Mouse (Mus musculus) G1E (cell line): ENCODE measurements at regions not wholly inside any gene's neighbourhood (a gene's known extent, or its start where the extent isn't known, plus 50 kb on each side); places are given as distances from the start of the nearest gene placed in this dataset.

Experiments
- ATAC-seq: 2 replicates; pipeline ENCODE4 v1.8.0; 2016; ENCODE audit warnings: mild to moderate bottlenecking; ENCODE audit not compliant: insufficient number of reproducible peaks, poor library complexity, low FRiP score, severe bottlenecking; ENCODE audit errors: extremely low read depth
- DNase-seq: peaks from one replicate; pipeline ENCODE4 v3.0.0; 2012; ENCODE audit warnings: low spot score
- H3K27me3 ChIP-seq: 2 replicates; pipeline ENCODE4 v1.6.1; 2012; ENCODE audit warnings: mild to moderate bottlenecking, low read length, inconsistent platforms; ENCODE audit not compliant: insufficient read depth
- H3K36me3 ChIP-seq: replicated peaks from 2 replicates; pipeline ENCODE3; 2012; ENCODE audit warnings: mild to moderate bottlenecking, inconsistent platforms
- H3K4me1 ChIP-seq: 2 replicates; pipeline ENCODE4 v1.6.1; 2012; ENCODE audit warnings: low read depth, low read length, inconsistent platforms, mixed read lengths; ENCODE audit not compliant: insufficient read depth
- H3K4me3 ChIP-seq: 2 replicates; pipeline ENCODE4 v1.5.1; 2012; ENCODE audit warnings: low read depth, mild to moderate bottlenecking, inconsistent platforms, low read length, moderate library complexity, mixed read lengths
- H3K9me3 ChIP-seq: replicated peaks from 2 replicates; pipeline ENCODE4 v1.6.1; 2012; ENCODE audit warnings: inconsistent platforms
- CTCF ChIP-seq: IDR thresholded peaks from 2 replicates; pipeline ENCODE4 v1.5.1; 2012; ENCODE audit warnings: low read depth, low read length, inconsistent platforms, mixed read lengths
- GATA1 ChIP-seq: IDR thresholded peaks from 2 replicates; pipeline ENCODE4 v1.6.1; 2012; ENCODE audit warnings: borderline replicate concordance, low read length, inconsistent platforms, mixed read lengths
- GATA2 ChIP-seq: IDR thresholded peaks from 2 replicates; pipeline ENCODE4 v1.6.1; 2012; ENCODE audit warnings: low read depth, low read length, inconsistent platforms, borderline replicate concordance
- POLR2AphosphoS5 ChIP-seq: IDR thresholded peaks from 2 replicates; pipeline ENCODE4 v1.6.1; 2012; ENCODE audit warnings: low read depth, low read length, inconsistent platforms; ENCODE audit not compliant: insufficient replicate concordance
- TAL1 ChIP-seq: conservative IDR thresholded peaks from 2 replicates; pipeline ENCODE4 v1.6.1; 2012; ENCODE audit warnings: low read depth, low read length, inconsistent platforms, mixed read lengths

- ATAC-seq (no peak), DNase-seq (no peak)
- H3K27me3 ChIP-seq: no peaks in the 10 kb centered on the region
- no peaks in the 10 kb centered on the region for H3K4me1 ChIP-seq
- H3K36me3 ChIP-seq: no peaks in the 10 kb centered on the region
- TF ChIP-seq GATA2 (no peak), POLR2AphosphoS5 (no peak), CTCF (no peak), TAL1 (no peak), GATA1 (no peak)
- no peak overlapping the region for H3K4me3 ChIP-seq
- peaks cover 33% of the 10 kb centered on the region for H3K9me3 ChIP-seq
Observed at GRCm38 (mm10) chr7:133440086-133440485, 161.9 kb downstream of the Tex36 start.

- DNase-seq (no peak), ATAC-seq (no peak)
- Histone ChIP-seq H3K4me3 (no peak overlapping the region), H3K27me3 (no peaks in the 10 kb centered on the region), H3K9me3 (peaks cover 33% of the 10 kb centered on the region), H3K4me1 (no peaks in the 10 kb centered on the region), H3K36me3 (no peaks in the 10 kb centered on the region)
- TF ChIP-seq POLR2AphosphoS5: no peak
- no peak for TF ChIP-seq CTCF
- TF ChIP-seq TAL1: no peak
- TF ChIP-seq GATA1: no peak
- TF ChIP-seq GATA2: no peak
Observed at GRCm38 (mm10) chr7:133438631-133439030, 163.3 kb downstream of the Tex36 start.

GRCm38 (mm10) chr7:133437866-133438265 lies 164.1 kb downstream of the Tex36 start:
- TF ChIP-seq TAL1: no peak
- no peak for DNase-seq
- Histone ChIP-seq H3K9me3 (peaks cover 31% of the 10 kb centered on the region), H3K4me3 (no peak overlapping the region), H3K4me1 (no peaks in the 10 kb centered on the region), H3K36me3 (no peaks in the 10 kb centered on the region), H3K27me3 (no peaks in the 10 kb centered on the region)
- no peak for ATAC-seq

GRCm38 (mm10) chr7:133435596-133436357 lies 166.2 kb downstream of the Tex36 start:
- ATAC-seq (no peak), DNase-seq (no peak)
- H3K4me1 ChIP-seq: no peaks in the 10 kb centered on the region
- no peaks in the 10 kb centered on the region for H3K27me3 ChIP-seq
- TF ChIP-seq GATA1 (no peak), GATA2 (no peak), CTCF (no peak), POLR2AphosphoS5 (no peak), TAL1 (no peak)
- H3K36me3 ChIP-seq: no peaks in the 10 kb centered on the region
- peaks cover 39% of the 10 kb centered on the region for H3K9me3 ChIP-seq
- H3K4me3 ChIP-seq: no peak overlapping the region

GRCm38 (mm10) chr7:133434027-133434820 lies 167.7 kb downstream of the Tex36 start:
- ATAC-seq (no peak), DNase-seq (no peak)
- H3K27me3 ChIP-seq: no peaks in the 10 kb centered on the region
- no peak overlapping the region for H3K4me3 ChIP-seq
- H3K9me3 ChIP-seq: peaks cover 34% of the 10 kb centered on the region
- TF ChIP-seq GATA1 (no peak), POLR2AphosphoS5 (no peak), CTCF (no peak), GATA2 (no peak), TAL1 (no peak)
- no peaks in the 10 kb centered on the region for H3K36me3 ChIP-seq
- H3K4me1 ChIP-seq: no peaks in the 10 kb centered on the region

GRCm38 (mm10) chr7:133432343-133432742 lies 169.6 kb downstream of the Tex36 start:
- ATAC-seq (no peak), DNase-seq (no peak)
- H3K9me3 ChIP-seq: peaks cover 30% of the 10 kb centered on the region

GRCm38 (mm10) chr7:133402072-133402471 lies 199.9 kb downstream of the Tex36 start:
- Histone ChIP-seq H3K9me3 (peaks cover 51% of the 10 kb centered on the region), H3K27me3 (no peaks in the 10 kb centered on the region), H3K36me3 (no peaks in the 10 kb centered on the region), H3K4me1 (no peaks in the 10 kb centered on the region), H3K4me3 (no peak overlapping the region)
- ATAC-seq (no peak), DNase-seq (no peak)
- TF ChIP-seq POLR2AphosphoS5: no peak
- no peak for TF ChIP-seq CTCF
- TF ChIP-seq TAL1: no peak
- no peak for TF ChIP-seq GATA1
- no peak for TF ChIP-seq GATA2

More at GRCm38 (mm10) chr7:133432343-133432742, 169.6 kb downstream of the Tex36 start:
- Histone ChIP-seq H3K4me3 (no peak overlapping the region), H3K27me3 (no peaks in the 10 kb centered on the region), H3K36me3 (no peaks in the 10 kb centered on the region), H3K4me1 (no peaks in the 10 kb centered on the region)
- TF ChIP-seq GATA2 (no peak), CTCF (no peak), TAL1 (no peak), GATA1 (no peak)
